Comparison of ENCODE assay signal across 9 mouse cellular contexts in genomic region chr1:167271304-167271703, GRCm38 (mm10). TPM values are rescaled to one million over a fixed set of nuclear protein-coding genes. Genes with fewer than 3 reads are reported as not detected.
DNase-seq lines count a peak whose midpoint lies in the region; ATAC-seq and TF ChIP-seq lines count a peak whose summit lies in the region.
"Had no signal": no experiment of that assay in that cellular context is flagged by ENCODE, and none has a peak within 500 bp of the region (broad histone marks: within the 10 kb centered on the region; RNA-seq: fewer than 3 reads in every experiment).

No protein-coding gene starts in this region.

- no peak for ATAC-seq in heart, embryonic 13.5 days (ENCODE audit: extremely low read depth, insufficient number of reproducible peaks, low FRiP score, low TSS enrichment)
- peak; percentile 78 for ATAC-seq in erythroid progenitor cell, adult 5-6 weeks (replicated peaks; ENCODE audit: low FRiP score, poor library complexity, severe bottlenecking)
- ATAC-seq in liver, embryonic 12.5 days, result peak; percentile 87

- DNase-seq in heart, adult 11 months, result no peak
- no peak for DNase-seq in left cerebral cortex, adult 9 months (ENCODE audit: low spot score in 2 of 2)
- DNase-seq in urinary bladder, adult 2 months (ENCODE audit: low spot score), result no peak
- no peak for DNase-seq in natural killer cell, adult 2 months (ENCODE audit: low spot score in 2 of 2)

- no peaks in the 10 kb centered on the region for H3K36me3 ChIP-seq in heart, embryonic 13.5 days
- H3K36me3 ChIP-seq in E14TG2a.4 (ENCODE audit: insufficient read depth, low read length), result peaks cover 41% of the 10 kb centered on the region
- H3K36me3 ChIP-seq in liver, embryonic 12.5 days, result peaks cover 5% of the 10 kb centered on the region

- peak overlapping the region; percentile 91 for H3K27ac ChIP-seq in heart, embryonic 13.5 days (replicated peaks)
- H3K27ac ChIP-seq in liver, embryonic 12.5 days, result peak overlapping the region; percentile 91
- H3K27ac ChIP-seq: macrophage had no signal

- no peak overlapping the region for H3K4me3 ChIP-seq in heart, embryonic 13.5 days
- H3K4me3 ChIP-seq in E14TG2a.4 (replicated peaks; ENCODE audit: low read length), result peak overlapping the region; percentile 62
- no peak overlapping the region; the same call in 1 of the 2 replicates for H3K4me3 ChIP-seq in liver, embryonic 12.5 days

- no peaks in the 10 kb centered on the region for H3K27me3 ChIP-seq in heart, embryonic 13.5 days (replicated peaks)
- H3K27me3 ChIP-seq in E14TG2a.4 (ENCODE audit: insufficient read depth, low read length), result no peaks in the 10 kb centered on the region
- no peaks in the 10 kb centered on the region for H3K27me3 ChIP-seq in liver, embryonic 12.5 days (replicated peaks)

- H3K4me1 ChIP-seq in heart, embryonic 13.5 days, result peaks cover 72% of the 10 kb centered on the region
- peaks cover 96% of the 10 kb centered on the region for H3K4me1 ChIP-seq in E14TG2a.4 (replicated peaks; ENCODE audit: low read depth, low read length)
- peaks cover 88% of the 10 kb centered on the region for H3K4me1 ChIP-seq in liver, embryonic 12.5 days

- no peaks in the 10 kb centered on the region for H3K9me3 ChIP-seq in heart, embryonic 13.5 days
- H3K9me3 ChIP-seq in E14TG2a.4 (ENCODE audit: low read length), result no peaks in the 10 kb centered on the region
- H3K9me3 ChIP-seq in liver, embryonic 12.5 days (replicated peaks), result no peaks in the 10 kb centered on the region

- 30% methylated on average over 4 of the region's 4 CpGs for WGBS in heart, embryonic 13.5 days
- WGBS in liver, embryonic 12.5 days (ENCODE audit: insufficient replicate concordance), result 9% methylated on average over 4 of the region's 4 CpGs

- H3K4me2 ChIP-seq in heart, embryonic 13.5 days, result peak overlapping the region; percentile 69; the same call in 1 of the 2 replicates
- H3K4me2 ChIP-seq in liver, embryonic 12.5 days, result peak overlapping the region; percentile 60

- no peak for TF ChIP-seq CTCF in E14TG2a.4 (conservative IDR thresholded peaks at IDR 0.05; ENCODE audit: low read length)

- H3K9ac ChIP-seq in heart, embryonic 13.5 days, result peak overlapping the region; percentile 48; the same call in 1 of the 2 replicates
- peak overlapping the region; percentile 63 for H3K9ac ChIP-seq in liver, embryonic 12.5 days

RNA-seq across cellular contexts. Expression of gene Uck2, which starts 13.8 kb away (rescaled TPM):
- polyA plus RNA-seq in heart, embryonic 13.5 days (2015; fragmentation: Nextera tagmentation; extraction: Ambion mirVana), result 46.8 and 50.9 TPM in 2 replicates
- total RNA-seq in erythroid progenitor cell, adult 5-6 weeks (2015; ENCODE audit: low replicate concordance), result 17.7 and 24.7 TPM in 2 replicates
- total RNA-seq in erythroid progenitor cell, adult 5-6 weeks (2017; ENCODE audit: low replicate concordance), result 10.4 and 24.8 TPM in 2 replicates
- 102 and 103 TPM in 2 replicates for polyA plus RNA-seq in liver, embryonic 12.5 days (2016; fragmentation: Nextera tagmentation; extraction: Ambion mirVana)
- polyA plus RNA-seq in urinary bladder, adult 2 months (2012; rRNA removed), result 12.0 and 19.0 TPM in 2 replicates

RNA-seq across cellular contexts. Expression of gene Tmco1, which starts 36.9 kb away (rescaled TPM):
- polyA plus RNA-seq in heart, embryonic 13.5 days (2015; fragmentation: Nextera tagmentation; extraction: Ambion mirVana), result 69.9 and 81.9 TPM in 2 replicates
- 70.0 and 132 TPM in 2 replicates for total RNA-seq in erythroid progenitor cell, adult 5-6 weeks (2015; ENCODE audit: low replicate concordance)
- 78.2 and 81.5 TPM in 2 replicates for total RNA-seq in erythroid progenitor cell, adult 5-6 weeks (2017; ENCODE audit: low replicate concordance)
- polyA plus RNA-seq in liver, embryonic 12.5 days (2016; fragmentation: Nextera tagmentation; extraction: Ambion mirVana), result 70.7 and 74.2 TPM in 2 replicates
- 120 and 134 TPM in 2 replicates for polyA plus RNA-seq in urinary bladder, adult 2 months (2012; rRNA removed)
